Mouse (Mus musculus): ENCODE measurements at regions not wholly inside any gene's neighbourhood (a gene's known extent, or its start where the extent isn't known, plus 50 kb on each side); places are given as distances from the start of the nearest gene placed in this dataset.

- TF ChIP-seq POLR2A (IDR thresholded peaks at IDR 0.05; ENCODE audit: extremely low read depth, insufficient read depth, low read length) (no peak), CTCF (IDR thresholded peaks at IDR 0.05; ENCODE audit: extremely low read depth, insufficient read depth, low read length) (no peak)
- Histone ChIP-seq H3K4me1 (ENCODE audit: control insufficient read depth, insufficient read depth, low read length) (no peaks in the 10 kb centered on the region), H3K4me3 (ENCODE audit: insufficient read depth, low read length) (no peak overlapping the region), H3K27ac (ENCODE audit: insufficient read depth, low read length) (no peak overlapping the region)
These were observed 477.9 kb downstream of the Klf12 start for GRCm38 (mm10) chr14:99806599-99806998.

- Histone ChIP-seq H3K27ac (ENCODE audit: insufficient read depth, low read length) (no peak overlapping the region), H3K4me3 (ENCODE audit: insufficient read depth, low read length) (no peak overlapping the region), H3K4me1 (ENCODE audit: control insufficient read depth, insufficient read depth, low read length) (no peaks in the 10 kb centered on the region)
- TF ChIP-seq CTCF (IDR thresholded peaks at IDR 0.05; ENCODE audit: extremely low read depth, insufficient read depth, low read length) (no peak), POLR2A (IDR thresholded peaks at IDR 0.05; ENCODE audit: extremely low read depth, insufficient read depth, low read length) (no peak)
These were observed 471.6 kb downstream of the Klf12 start for GRCm38 (mm10) chr14:99812741-99813485.
